Mouse (Mus musculus) thymus, adult 18-20 months (tissue): Measurements from ENCODE around the gene Rasgrf2.
"Not testable (repeated sequence)": the region's sequence is repeated elsewhere in the genome, so short reads cannot be mapped to it uniquely, and the experiment has no call there.

Experiments
- DNase-seq, 2 experiments: peaks; one replicate each; pipeline ENCODE4 v3.0.0; 2022; ENCODE audit warnings: mixed read lengths in 2 of 2

Gene Rasgrf2

DNA sequence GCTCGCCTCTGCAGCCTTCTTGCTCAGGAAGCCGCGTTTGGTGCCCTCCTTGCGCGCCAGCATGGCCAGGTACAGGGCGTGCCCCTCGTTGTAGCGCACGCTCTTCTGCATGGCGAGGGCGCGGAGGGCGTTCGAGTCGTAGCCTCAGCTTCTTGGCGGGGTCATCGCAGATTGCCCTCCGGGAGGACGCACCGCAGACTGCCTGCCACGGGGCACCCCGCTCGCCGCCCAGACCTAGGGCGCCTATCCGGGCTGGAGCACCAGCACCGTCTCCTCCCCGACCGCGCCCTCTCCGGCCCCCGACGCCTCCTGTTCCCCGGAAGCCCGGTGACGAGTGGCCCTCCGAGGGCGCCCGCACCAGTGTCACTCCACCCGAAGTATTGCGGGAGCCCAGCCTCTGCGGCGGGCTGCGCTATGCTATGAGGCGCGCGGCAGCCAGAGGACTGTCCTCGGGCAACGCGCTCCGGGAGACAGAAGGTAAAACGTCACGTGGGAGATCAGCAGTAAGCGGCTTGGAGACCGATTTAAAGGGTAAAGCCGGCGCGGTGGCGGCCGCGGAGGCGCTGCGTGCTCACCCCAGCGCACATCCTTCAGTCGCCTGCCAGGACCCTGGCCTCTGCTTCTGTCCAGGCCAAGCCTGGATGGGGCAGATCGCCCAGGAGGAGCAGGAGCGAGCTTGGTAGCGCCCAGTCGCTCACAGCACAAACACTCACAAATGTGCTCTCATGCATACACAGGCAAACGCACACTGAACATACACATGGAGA is at the start of gene Rasgrf2:
Rasgrf2 (minus strand) TSS at position 273 of the 767 bp plus-strand sequence.
- DNase-seq: no peak

DNA sequence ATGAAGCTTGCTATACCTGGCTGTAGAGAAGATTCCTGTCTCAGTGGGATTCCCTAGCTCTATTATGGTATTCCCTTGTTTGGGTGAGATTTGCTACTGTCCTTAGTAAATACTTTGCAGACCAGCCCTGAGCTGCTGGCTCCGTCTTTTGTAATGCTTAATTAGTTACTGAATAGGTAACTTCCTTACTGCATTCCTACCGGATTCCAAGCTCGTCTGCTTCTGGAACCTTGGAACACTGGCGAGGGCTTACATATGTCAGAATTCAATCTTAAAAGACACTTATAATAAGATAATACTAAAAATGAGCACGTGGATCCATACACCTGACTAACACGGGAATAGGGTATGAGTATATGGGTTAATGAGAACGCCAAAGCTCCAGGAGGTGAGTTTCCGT is 41.2 kb upstream of the Rasgrf2 start:
- DNase-seq: not testable (repeated sequence)

GRCm38 (mm10) chr13:92150551-92150950 is 19.1 kb upstream of the Rasgrf2 start:
- no peak for DNase-seq

DNA sequence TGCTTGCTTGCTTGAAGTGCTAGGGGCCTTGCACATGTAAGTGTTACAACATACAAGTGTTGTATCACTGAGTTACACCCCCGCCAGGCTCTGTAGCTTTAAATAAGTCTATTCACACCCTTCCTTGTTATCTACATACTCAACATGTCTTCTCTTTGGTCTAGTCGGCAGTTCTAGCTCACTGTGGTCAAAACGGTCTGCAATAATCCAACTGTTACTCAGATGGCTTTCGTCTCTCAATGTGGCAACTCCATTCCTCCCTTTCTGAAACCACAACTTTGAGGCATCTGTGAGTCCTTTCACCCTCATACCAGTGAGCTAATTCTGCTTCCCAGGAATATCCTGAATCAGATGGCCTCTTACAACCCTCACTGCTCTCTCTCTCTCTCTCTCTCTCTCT is 17.4 kb upstream of the Rasgrf2 start:
- DNase-seq: no peak

- DNase-seq: no peak
Measured at GRCm38 (mm10) chr13:92134792-92135191, 3.3 kb upstream of the Rasgrf2 start.

DNA sequence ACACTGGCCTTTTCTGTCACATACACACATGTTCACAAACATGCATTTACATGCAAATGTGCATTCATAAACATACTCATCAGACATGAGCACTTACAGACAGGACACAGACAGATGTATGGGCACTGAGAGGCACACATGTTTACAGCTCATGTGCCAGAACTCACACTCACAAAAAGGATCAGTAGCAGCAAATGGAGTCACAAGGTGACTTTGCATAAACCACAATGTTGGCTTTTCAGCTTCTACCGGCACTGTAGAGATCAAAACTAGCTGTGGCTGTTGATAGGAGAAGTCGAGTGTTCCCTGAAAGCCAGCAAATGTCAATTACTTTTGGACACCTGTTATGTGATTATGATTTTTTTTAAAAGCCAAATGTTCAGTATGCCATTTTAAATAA is 1.1 kb upstream of the Rasgrf2 start:
- DNase-seq: no peak

- no peak for DNase-seq
Measured at GRCm38 (mm10) chr13:92130994-92131383, 467 bp downstream of the Rasgrf2 start.

DNA sequence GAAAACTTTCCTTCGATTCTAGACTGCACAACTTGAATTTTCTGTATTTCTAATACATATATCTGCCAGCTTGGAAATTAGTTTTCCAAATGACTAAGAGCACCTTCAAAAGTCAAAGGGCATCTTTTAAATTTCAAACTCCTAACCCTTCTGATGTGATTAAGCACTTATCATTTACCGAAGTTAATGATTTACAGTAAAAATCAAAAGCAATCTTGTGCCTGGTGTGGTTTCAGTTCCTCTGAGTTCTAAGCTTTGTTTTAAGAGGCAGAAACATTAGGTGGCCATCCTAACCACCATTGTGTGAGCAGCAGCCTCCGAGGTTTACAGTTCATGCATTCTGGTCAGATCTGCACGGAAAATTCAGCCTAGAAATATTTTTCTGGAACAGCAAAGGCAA is 1.6 kb downstream of the Rasgrf2 start:
- DNase-seq: no peak

GRCm38 (mm10) chr13:92125902-92126301 is 5.6 kb downstream of the Rasgrf2 start:
- no peak for DNase-seq

DNA sequence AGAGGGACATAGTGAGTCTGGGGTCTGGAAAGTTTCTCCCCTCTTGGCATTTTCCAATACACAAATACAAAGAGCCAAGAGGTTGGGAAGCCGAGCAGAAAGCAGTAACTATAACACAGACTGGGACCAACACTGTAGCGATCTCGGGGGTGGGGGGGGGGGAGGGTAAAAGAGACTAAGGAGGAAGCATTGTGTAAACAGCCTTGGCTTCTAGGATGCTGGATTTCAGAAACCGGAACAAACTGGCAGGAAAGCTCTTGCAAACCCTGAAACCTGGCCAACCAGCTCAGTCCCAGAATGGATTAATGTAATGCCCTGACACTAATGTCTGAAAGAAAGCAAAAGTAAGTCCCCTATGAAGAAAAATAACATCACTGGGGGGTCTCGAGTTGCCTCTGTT is 11.8 kb downstream of the Rasgrf2 start:
- no peak for DNase-seq

DNA sequence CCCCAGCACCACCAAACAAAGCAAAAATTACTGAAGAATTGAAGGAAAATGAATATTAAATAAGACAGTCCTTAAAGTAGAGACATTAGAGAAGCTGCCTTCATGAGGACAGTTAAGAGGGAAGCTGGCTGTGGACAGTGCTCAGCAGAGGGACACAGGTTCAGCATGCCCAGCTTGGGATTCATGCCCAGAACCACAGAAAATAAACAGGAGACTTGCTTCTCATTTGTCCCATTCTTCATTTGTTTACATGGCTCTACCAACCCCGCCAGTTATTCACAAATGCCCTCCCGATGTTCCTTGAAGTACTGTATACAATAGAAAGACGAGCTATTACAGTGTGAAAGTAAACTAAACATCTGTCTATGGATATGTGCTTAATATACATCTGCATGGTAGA is 17.4 kb downstream of the Rasgrf2 start:
- DNase-seq: no peak

DNA sequence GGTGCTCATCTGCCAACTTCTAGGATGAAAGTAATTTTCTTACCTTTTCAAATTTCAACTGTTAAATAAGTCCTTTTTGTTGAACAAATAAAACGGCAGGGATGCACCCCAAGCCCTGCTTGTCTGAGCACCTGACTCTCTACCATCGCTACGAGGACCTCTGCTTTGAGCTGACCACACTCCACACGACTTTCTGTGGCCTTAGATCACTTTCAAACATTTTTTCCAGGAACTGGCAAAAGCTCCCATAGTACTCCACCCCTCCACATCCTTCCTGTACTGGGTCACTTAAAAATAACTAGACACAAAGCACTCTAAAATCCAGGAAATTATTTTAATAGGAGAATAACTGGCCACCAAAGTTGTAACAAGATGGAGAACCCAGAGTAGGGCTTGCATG is 23.2 kb downstream of the Rasgrf2 start:
- no peak for DNase-seq

DNA sequence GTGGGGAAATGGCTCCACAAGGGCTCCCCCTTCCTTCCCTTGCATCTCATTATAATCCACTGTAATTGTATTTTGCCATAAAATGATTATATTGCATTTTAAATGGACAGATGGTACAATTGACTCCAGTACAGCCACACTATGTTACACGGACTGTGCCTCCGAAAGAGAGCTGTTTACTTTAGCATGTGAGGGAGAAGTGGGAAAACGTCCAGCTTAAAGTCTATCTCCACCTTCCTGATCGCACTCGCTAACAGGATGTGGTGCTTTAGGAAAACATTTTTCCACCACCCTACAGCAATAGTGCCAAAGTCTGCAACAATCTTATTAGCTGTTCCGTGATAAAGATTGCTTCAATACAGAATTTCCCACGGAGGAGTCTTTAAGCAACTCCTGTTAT is 27.2 kb downstream of the Rasgrf2 start:
- DNase-seq: no peak

GRCm38 (mm10) chr13:92098484-92098883 is 33.0 kb downstream of the Rasgrf2 start:
- no peak for DNase-seq

- DNase-seq: no peak
Measured at GRCm38 (mm10) chr13:92095131-92096090, 36.0 kb downstream of the Rasgrf2 start.

DNA sequence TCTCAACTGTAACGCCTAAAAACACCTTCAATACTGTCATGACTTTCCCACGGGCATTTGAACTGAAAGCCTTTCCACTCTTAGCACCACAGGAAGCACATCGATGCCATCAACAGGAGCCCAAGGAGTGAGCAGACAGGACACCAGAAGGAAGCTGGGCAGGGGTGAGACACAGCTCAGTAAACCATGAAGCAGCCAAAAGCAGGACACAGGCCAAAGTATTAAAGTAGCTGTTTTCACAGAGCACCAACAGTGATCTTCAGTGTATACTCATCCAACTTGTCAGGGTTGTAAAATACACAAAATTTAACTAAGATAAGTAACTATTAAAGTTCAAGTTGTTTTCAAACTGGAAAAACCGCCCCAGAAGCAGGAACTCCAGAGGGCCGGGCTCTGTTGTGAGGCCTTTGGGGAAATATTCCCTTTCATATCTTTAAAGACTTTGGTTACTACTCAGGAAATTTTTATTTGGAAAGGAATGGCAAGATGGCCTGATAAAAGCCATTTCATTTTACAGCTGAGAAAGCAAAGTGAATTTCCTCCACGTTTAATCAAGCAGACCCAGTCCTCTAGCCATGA is 37.7 kb downstream of the Rasgrf2 start:
- DNase-seq: no peak

- DNase-seq: no peak
Measured at GRCm38 (mm10) chr13:92073111-92073510, 58.3 kb downstream of the Rasgrf2 start.

- DNase-seq: no peak
Measured at GRCm38 (mm10) chr13:92068651-92069050, 62.8 kb downstream of the Rasgrf2 start.

GRCm38 (mm10) chr13:92067831-92068230 is 63.6 kb downstream of the Rasgrf2 start:
- no peak for DNase-seq

GRCm38 (mm10) chr13:92053748-92054147 is 77.7 kb downstream of the Rasgrf2 start:
- DNase-seq: no peak

GRCm38 (mm10) chr13:92053001-92053400 is 78.5 kb downstream of the Rasgrf2 start:
- DNase-seq: no peak

DNA sequence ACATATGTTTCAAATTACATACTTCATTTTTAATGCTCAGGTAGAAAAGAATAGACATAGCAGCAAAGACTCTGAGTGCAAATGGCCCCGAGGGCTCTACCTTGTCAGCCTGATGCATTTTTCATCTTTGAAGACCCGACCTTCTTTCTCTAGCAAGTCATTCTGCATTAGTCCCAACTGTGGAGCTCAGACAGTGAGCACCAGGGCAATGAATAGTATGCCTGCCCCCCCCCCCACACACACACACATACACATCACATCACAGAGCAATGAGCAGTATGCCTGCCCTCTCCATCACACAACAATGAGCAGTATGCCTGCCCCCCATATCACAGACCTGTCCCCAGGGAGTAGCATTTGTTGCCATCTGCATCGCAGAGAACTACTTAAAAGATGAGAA is 80.2 kb downstream of the Rasgrf2 start:
- no peak for DNase-seq
